18 mouse cellular contexts compared by ENCODE assay signal in genomic region chr13:35776123-35776522, GRCm38 (mm10).
A peak's percentile ranks its signal among the peaks of the same experiment; 100 is the strongest.
DNase-seq lines count a peak whose midpoint lies in the region; ATAC-seq lines count a peak whose summit lies in the region.
"Had no signal": no experiment of that assay in that cellular context is flagged by ENCODE, and none has a peak within 500 bp of the region (broad histone marks: within the 10 kb centered on the region; RNA-seq: fewer than 3 reads in every experiment).

No protein-coding gene starts in this region.

- H3K4me1 ChIP-seq in forebrain, embryonic 13.5 days: 0 out of 2 replicates have a peak, but pooled peaks cover 10% of the 10 kb centered on the region
- H3K4me1 ChIP-seq in forebrain, embryonic 10.5 days: peaks cover 10% of the 10 kb centered on the region; the same call in 1 of the 2 replicates
- H3K4me1 ChIP-seq in embryonic facial prominence, embryonic 15.5 days: peaks cover 8% of the 10 kb centered on the region
- H3K4me1 ChIP-seq: hindbrain, embryonic 15.5 days; midbrain, embryonic 15.5 days had no signal

- H3K4me2 ChIP-seq in forebrain, embryonic 13.5 days: no peak overlapping the region
- H3K4me2 ChIP-seq in embryonic facial prominence, embryonic 15.5 days (replicated peaks): no peak overlapping the region
- H3K4me2 ChIP-seq: heart, embryonic 11.5 days; hindbrain, embryonic 15.5 days; midbrain, embryonic 15.5 days had no signal

- no peak overlapping the region for H3K27ac ChIP-seq in forebrain, embryonic 13.5 days
- no peak overlapping the region for H3K27ac ChIP-seq in forebrain, embryonic 10.5 days
- 0 out of 2 replicates have a peak overlapping the region, but pooled peaks have one; percentile 53 for H3K27ac ChIP-seq in embryonic facial prominence, embryonic 15.5 days (replicated peaks)
- H3K27ac ChIP-seq: hindbrain, embryonic 15.5 days; midbrain, embryonic 15.5 days had no signal

- H3K27me3 ChIP-seq in forebrain, embryonic 13.5 days: no peaks in the 10 kb centered on the region
- no peaks in the 10 kb centered on the region for H3K27me3 ChIP-seq in forebrain, embryonic 10.5 days (ENCODE audit: poor library complexity, severe bottlenecking)
- no peaks in the 10 kb centered on the region for H3K27me3 ChIP-seq in embryonic facial prominence, embryonic 15.5 days
- H3K27me3 ChIP-seq: hindbrain, embryonic 15.5 days; midbrain, embryonic 15.5 days had no signal

- 80% methylated on average over 7 of the region's 7 CpGs for WGBS in forebrain, embryonic 13.5 days
- WGBS in forebrain, embryonic 10.5 days: 99% methylated on average over 7 of the region's 7 CpGs
- WGBS in embryonic facial prominence, embryonic 15.5 days: 68% methylated on average over 7 of the region's 7 CpGs

- H3K9me3 ChIP-seq in forebrain, embryonic 13.5 days (replicated peaks): no peaks in the 10 kb centered on the region
- H3K9me3 ChIP-seq in forebrain, embryonic 10.5 days: no peaks in the 10 kb centered on the region
- no peaks in the 10 kb centered on the region for H3K9me3 ChIP-seq in embryonic facial prominence, embryonic 15.5 days (replicated peaks)
- H3K9me3 ChIP-seq: hindbrain, embryonic 15.5 days; midbrain, embryonic 15.5 days had no signal

- DNase-seq in forebrain, embryonic 10.5 days (ENCODE audit: extremely low spot score, low spot score): no peak
- DNase-seq in layer of hippocampus, adult 11-12 months (ENCODE audit: low spot score): peak; percentile 31
- DNase-seq in layer of hippocampus, adult 9-10 months (ENCODE audit: low spot score): no peak
- DNase-seq in Muller cell, postnatal 12 days (ENCODE audit: inconsistent ontology term): peak; percentile 74
- DNase-seq in embryo, embryonic 10 days (ENCODE audit: low spot score): no peak
- DNase-seq in adrenal gland, adult 8-10 months: no peak
- DNase-seq: embryo, embryonic 11 days; heart, postnatal 14 days; kidney, adult 11 months; liver; lung, adult 2 months; thymus, postnatal 25 days had no signal

- no peaks in the 10 kb centered on the region for H3K36me3 ChIP-seq in forebrain, embryonic 13.5 days (ENCODE audit: poor library complexity, severe bottlenecking)
- no peaks in the 10 kb centered on the region for H3K36me3 ChIP-seq in forebrain, embryonic 10.5 days (replicated peaks)
- H3K36me3 ChIP-seq in embryonic facial prominence, embryonic 15.5 days: no peaks in the 10 kb centered on the region
- H3K36me3 ChIP-seq: hindbrain, embryonic 15.5 days; midbrain, embryonic 15.5 days had no signal

- peak; percentile 66 for ATAC-seq in forebrain, embryonic 13.5 days
- ATAC-seq in embryonic facial prominence, embryonic 15.5 days (ENCODE audit: insufficient number of reproducible peaks, low FRiP score, low TSS enrichment, low read depth): no peak; the same call in 1 of the 2 replicates
- ATAC-seq: midbrain, embryonic 15.5 days had no signal

- no peak overlapping the region for H3K9ac ChIP-seq in forebrain, embryonic 13.5 days
- no peak overlapping the region for H3K9ac ChIP-seq in embryonic facial prominence, embryonic 15.5 days
- H3K9ac ChIP-seq: hindbrain, embryonic 15.5 days; midbrain, embryonic 15.5 days had no signal

- H3K4me3 ChIP-seq in forebrain, embryonic 13.5 days: no peak overlapping the region
- no peak overlapping the region for H3K4me3 ChIP-seq in forebrain, embryonic 10.5 days
- H3K4me3 ChIP-seq in embryonic facial prominence, embryonic 15.5 days (replicated peaks): no peak overlapping the region
- H3K4me3 ChIP-seq: erythroblast, embryonic 14.5 days; hindbrain, embryonic 15.5 days; midbrain, embryonic 15.5 days had no signal

Comparison
In these comparisons a context has a peak if more than half of its experiments do, and no peak if none do; other contexts are left out.
1. DNase-seq: peak in layer of hippocampus, adult 11-12 months (single experiment) and Muller cell, postnatal 12 days (single experiment); none in forebrain, embryonic 10.5 days (single experiment), layer of hippocampus, adult 9-10 months (single experiment), embryo, embryonic 10 days (single experiment) and adrenal gland, adult 8-10 months (single experiment).